Mouse (Mus musculus) intestine, embryonic 14.5 days (tissue): Measurements from ENCODE around the gene Ldhal6b. TPM values are rescaled to one million over a fixed set of nuclear protein-coding genes. Genes with fewer than 3 reads are reported as not detected.
"Not testable (repeated sequence)": the region's sequence is repeated elsewhere in the genome, so short reads cannot be mapped to it uniquely, and the experiment has no call there.

Experiments
- ATAC-seq: fragments of 200-750 bp; cut with Nextera tagmentation; replicated peaks from 2 replicates; pipeline ENCODE4 v1.8.0; 2017; ENCODE audit warnings: low read depth, moderate number of reproducible peaks, moderate TSS enrichment, moderate library complexity; ENCODE audit not compliant: low FRiP score, low TSS enrichment
- DNase-seq: peaks from one replicate; pipeline ENCODE4 v3.0.0-alpha.2; 2018; ENCODE audit warnings: low spot score
- H3K27ac ChIP-seq: fragments of 300-500 bp; sonication (generic); 2 replicates; pipeline ENCODE4 v1.5.1; 2014; ENCODE audit warnings: low read depth, mild to moderate bottlenecking, control low read depth
- H3K27me3 ChIP-seq: fragments of 300-500 bp; sonication (generic); replicated peaks from 2 replicates; pipeline ENCODE4 v1.6.1; 2014; ENCODE audit warnings: low read length, control low read depth; ENCODE audit not compliant: control insufficient read depth, insufficient read depth
- H3K36me3 ChIP-seq: fragments of 300-500 bp; sonication (generic); 2 replicates; pipeline ENCODE4 v1.6.1; 2014; ENCODE audit warnings: low read length, control low read depth; ENCODE audit not compliant: control insufficient read depth, insufficient read depth
- H3K4me1 ChIP-seq: fragments of 300-500 bp; sonication (generic); replicated peaks from 2 replicates; pipeline ENCODE4 v1.6.1; 2014; ENCODE audit warnings: low read length, control low read depth, mixed read lengths; ENCODE audit not compliant: control insufficient read depth, insufficient read depth
- H3K4me2 ChIP-seq: fragments of 300-500 bp; sonication (generic); 2 replicates; pipeline ENCODE4 v1.6.1; 2014; ENCODE audit warnings: low read length
- H3K4me3 ChIP-seq: fragments of 300-500 bp; sonication (generic); 2 replicates; pipeline ENCODE4 v1.5.1; 2014; ENCODE audit warnings: low read depth, low read length, control low read depth, mixed read lengths
- H3K9ac ChIP-seq: fragments of 300-500 bp; sonication (generic); 2 replicates; pipeline ENCODE4 v1.6.1; 2014; ENCODE audit warnings: mild to moderate bottlenecking, low read length
- H3K9me3 ChIP-seq: fragments of 300-500 bp; sonication (generic); 2 replicates; pipeline ENCODE4 v1.6.1; 2016; ENCODE audit warnings: low read length, control low read depth; ENCODE audit not compliant: control insufficient read depth
- WGBS: fragments of 180-500 bp; shearing (Covaris S2); extraction: QIAGEN DNeasy Blood & Tissue Kit; methylation state at CpG from one replicate; pipeline ENCODE4 v1.1.7; 2014; 5-methylcytosine and 5-hydroxymethylcytosine counted together
- polyA plus RNA-seq: library from polyadenylated mRNA; unstranded; fragments of >200 nt; fragmentation: Nextera tagmentation; extraction: Ambion mirVana; gene quantifications from 2 replicates; pipeline ENCODE4 v1.2.1, GENCODE M21; 2014

Ldhal6b gene
- polyA plus RNA-seq, result 0.14 TPM in 1 of 2 replicates, not detected in the other

DNA sequence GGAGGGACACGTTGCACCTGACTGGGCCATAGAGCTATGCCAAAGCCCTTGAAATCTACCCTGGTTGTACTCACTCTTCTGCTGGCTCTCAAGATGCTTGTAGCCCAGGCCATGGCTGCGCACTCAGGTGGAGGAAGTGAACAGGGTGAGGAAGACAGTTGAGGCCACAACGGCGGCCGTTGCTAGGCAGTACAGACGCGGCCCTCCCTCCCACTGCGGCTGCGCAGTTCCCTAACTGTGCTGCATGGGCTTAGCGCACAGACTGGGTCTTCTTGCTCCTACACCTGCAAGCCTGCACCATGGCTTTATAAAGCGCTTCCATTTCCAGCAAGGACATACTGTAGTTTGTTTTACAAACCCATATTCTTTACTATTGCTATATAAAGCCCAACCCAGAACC, at the start of gene Ldhal6b:
Gene Ldhal6b (minus strand): TSS at position 223 of the 400 bp plus-strand sequence.
- Histone ChIP-seq H3K9me3 (no peaks in the 10 kb centered on the region), H3K4me2 (no peak within 1 kb of the TSS), H3K4me1 (no peaks in the 10 kb centered on the region), H3K9ac (no peak within 1 kb of the TSS), H3K36me3 (peaks cover 29% of the 10 kb centered on the region), H3K27ac (no peak within 1 kb of the TSS), H3K4me3 (no peak within 1 kb of the TSS), H3K27me3 (no peaks in the 10 kb centered on the region)
- ATAC-seq, result no peak
- DNase-seq, result no peak
- WGBS, result 95% methylated on average over 11 of the region's 11 CpGs

DNA sequence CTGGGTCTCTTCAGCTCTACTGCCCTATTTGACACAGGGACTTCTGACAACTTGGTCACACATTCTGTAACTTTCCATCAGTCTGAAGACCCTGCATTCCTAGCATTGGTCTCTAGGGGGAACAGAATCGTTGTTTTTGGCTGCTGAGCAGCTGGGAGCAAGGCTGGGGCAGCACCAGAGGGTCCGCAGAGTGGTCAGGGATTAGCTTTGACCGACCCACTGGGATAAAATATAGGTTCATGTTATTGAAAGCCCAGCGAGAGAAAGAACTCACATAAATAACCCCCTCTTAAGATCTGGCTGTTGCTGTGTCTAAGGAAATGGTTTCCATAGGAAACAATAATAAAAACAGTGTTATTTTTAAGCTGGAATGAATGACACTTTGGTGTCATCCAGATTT, 48.6 kb upstream of the Ldhal6b start:
- no peak overlapping the region for H3K4me2 ChIP-seq
- H3K27me3 ChIP-seq, result no peaks in the 10 kb centered on the region
- no peak overlapping the region for H3K4me3 ChIP-seq
- DNase-seq, result no peak
- no peak overlapping the region for H3K9ac ChIP-seq
- no peaks in the 10 kb centered on the region for H3K36me3 ChIP-seq
- H3K4me1 ChIP-seq, result no peaks in the 10 kb centered on the region
- H3K9me3 ChIP-seq, result no peaks in the 10 kb centered on the region
- WGBS, result 48% methylated on average over 4 of the region's 4 CpGs
- ATAC-seq, result no peak
- H3K27ac ChIP-seq, result no peak overlapping the region

DNA sequence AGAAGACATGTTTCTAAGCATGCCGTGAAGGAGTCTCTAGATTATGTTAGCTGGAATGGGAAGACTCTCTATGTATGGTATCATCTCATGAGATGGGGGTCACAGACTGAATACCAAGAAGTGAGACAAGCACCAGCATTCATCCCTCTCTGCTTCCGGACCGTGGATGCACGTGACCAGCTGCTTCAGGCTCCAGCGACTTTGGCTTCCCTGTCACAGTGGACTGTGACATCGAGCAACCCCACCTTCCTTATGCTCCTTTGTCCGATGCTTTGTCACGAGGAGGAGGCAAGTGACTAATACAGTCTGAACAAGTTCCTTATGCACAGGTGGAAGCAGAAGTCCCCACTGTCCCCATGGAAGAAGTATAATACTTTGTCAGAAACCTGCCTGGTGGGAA, 48.2 kb upstream of the Ldhal6b start:
- Histone ChIP-seq H3K36me3 (no peaks in the 10 kb centered on the region), H3K9ac (no peak overlapping the region), H3K27me3 (no peaks in the 10 kb centered on the region), H3K27ac (no peak overlapping the region), H3K4me3 (no peak overlapping the region), H3K4me1 (no peaks in the 10 kb centered on the region), H3K4me2 (no peak overlapping the region), H3K9me3 (no peaks in the 10 kb centered on the region)
- ATAC-seq (no peak), DNase-seq (no peak)
- 86% methylated on average over 8 of the region's 8 CpGs for WGBS

DNA sequence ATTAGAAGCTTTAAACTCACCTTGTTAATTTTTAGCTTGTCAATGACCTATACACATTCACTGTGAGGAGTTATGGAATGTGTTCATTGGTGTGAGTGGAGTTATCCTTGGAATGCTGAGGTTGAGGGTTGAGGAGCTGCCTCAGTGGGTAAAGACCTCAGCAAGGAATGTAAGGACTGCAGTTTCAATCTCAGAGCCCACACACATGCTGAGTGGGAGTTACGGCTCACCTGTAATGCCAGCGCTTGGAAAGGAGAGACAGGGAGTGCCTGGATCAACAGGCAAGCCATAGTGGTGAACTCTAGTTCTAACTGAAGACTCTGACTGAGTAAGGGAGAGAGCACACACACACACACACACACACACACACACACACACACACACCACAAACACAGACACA, 45.3 kb upstream of the Ldhal6b start:
- Histone ChIP-seq H3K36me3 (no peaks in the 10 kb centered on the region), H3K9me3 (no peaks in the 10 kb centered on the region), H3K27me3 (no peaks in the 10 kb centered on the region)

DNA sequence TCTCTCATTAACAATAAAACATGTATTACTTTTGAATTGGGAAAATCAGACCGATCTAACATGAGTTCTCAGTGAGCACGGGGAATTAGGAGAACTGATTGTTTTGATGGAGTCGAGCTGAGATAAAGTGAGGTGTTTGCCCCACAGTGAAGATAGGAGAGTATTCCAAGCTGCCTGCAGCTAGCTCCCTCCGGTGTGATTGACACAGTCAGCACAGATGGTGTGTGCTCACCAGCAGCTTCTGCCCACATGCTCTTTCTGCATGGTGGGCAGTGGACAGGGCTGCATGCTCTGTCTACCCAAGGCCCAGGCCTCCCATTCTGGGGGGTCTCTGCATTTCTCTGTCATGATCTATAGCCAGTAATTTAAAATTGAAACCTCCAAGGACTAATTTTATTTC, 35.1 kb upstream of the Ldhal6b start:
- Histone ChIP-seq H3K9ac (no peak overlapping the region), H3K36me3 (no peaks in the 10 kb centered on the region), H3K27ac (no peak overlapping the region), H3K9me3 (no peaks in the 10 kb centered on the region), H3K27me3 (0 out of 2 replicates have a peak, but pooled peaks cover 3% of the 10 kb centered on the region), H3K4me3 (no peak overlapping the region), H3K4me1 (no peaks in the 10 kb centered on the region), H3K4me2 (no peak overlapping the region)
- WGBS, result 79% methylated on average over 4 of the region's 4 CpGs
- no peak for DNase-seq
- ATAC-seq, result no peak

More for the DNA sequence above, 45.3 kb upstream of the Ldhal6b start:
- H3K27ac ChIP-seq, result no peak overlapping the region
- WGBS, result 86% methylated on average over 2 of the region's 2 CpGs
- H3K4me1 ChIP-seq, result no peaks in the 10 kb centered on the region
- no peak overlapping the region for H3K9ac ChIP-seq
- H3K4me2 ChIP-seq, result no peak overlapping the region
- DNase-seq, result no peak
- no peak overlapping the region for H3K4me3 ChIP-seq
- no peak for ATAC-seq

DNA sequence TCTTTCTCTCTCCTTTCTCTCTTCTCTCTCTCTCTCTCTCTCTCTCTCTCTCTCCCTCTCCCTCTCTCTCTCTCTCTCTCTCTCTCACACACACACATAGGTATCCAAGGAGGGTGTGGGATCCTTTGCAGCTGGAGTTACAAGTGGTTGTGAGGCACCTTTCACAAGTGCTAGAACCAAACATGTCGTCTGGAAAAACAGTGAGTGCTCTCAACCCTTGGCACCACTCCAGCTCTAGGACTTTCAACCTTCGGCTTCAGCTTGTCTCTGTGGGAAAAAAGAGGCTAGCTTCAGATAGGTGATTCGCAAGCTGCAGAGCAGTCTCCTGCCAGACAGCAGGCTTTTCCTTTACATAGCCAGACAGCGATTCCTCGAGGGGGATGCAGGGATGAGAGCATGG, 25.2 kb upstream of the Ldhal6b start:
- Histone ChIP-seq H3K27me3 (no peaks in the 10 kb centered on the region), H3K4me1 (peaks cover 13% of the 10 kb centered on the region), H3K4me2 (no peak overlapping the region), H3K9me3 (no peaks in the 10 kb centered on the region), H3K27ac (no peak overlapping the region), H3K4me3 (no peak overlapping the region), H3K9ac (no peak overlapping the region), H3K36me3 (no peaks in the 10 kb centered on the region; the same call in 1 of the 2 replicates)
- ATAC-seq (no peak), DNase-seq (no peak)
- 36% methylated on average over 5 of the region's 5 CpGs for WGBS

DNA sequence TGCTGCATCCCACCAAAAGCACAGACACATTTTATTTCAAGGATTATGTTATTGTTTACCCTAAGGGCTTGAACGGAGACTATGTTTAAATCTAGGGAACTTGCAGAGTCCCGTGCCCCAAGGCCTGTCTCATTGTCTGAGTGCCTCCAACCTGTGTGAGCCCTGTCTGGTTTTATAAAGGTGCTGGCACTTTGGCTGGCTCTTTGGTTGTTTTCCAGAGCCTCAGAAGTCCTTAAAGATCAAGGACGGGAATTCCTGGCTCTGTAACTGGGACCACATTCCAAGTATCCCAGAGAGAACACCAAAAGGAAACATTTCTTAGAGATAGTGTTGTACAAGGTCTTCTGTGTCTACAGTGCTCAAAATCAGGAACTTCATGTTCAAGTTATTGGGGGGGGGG, 24.7 kb upstream of the Ldhal6b start:
- Histone ChIP-seq H3K27ac (no peak overlapping the region), H3K36me3 (peaks cover 5% of the 10 kb centered on the region; the same call in 1 of the 2 replicates), H3K4me2 (no peak overlapping the region), H3K4me1 (peaks cover 15% of the 10 kb centered on the region), H3K9ac (no peak overlapping the region), H3K4me3 (no peak overlapping the region), H3K9me3 (no peaks in the 10 kb centered on the region), H3K27me3 (no peaks in the 10 kb centered on the region)
- ATAC-seq (no peak), DNase-seq (no peak)
- 39% methylated on average over 3 of the region's 3 CpGs for WGBS

DNA sequence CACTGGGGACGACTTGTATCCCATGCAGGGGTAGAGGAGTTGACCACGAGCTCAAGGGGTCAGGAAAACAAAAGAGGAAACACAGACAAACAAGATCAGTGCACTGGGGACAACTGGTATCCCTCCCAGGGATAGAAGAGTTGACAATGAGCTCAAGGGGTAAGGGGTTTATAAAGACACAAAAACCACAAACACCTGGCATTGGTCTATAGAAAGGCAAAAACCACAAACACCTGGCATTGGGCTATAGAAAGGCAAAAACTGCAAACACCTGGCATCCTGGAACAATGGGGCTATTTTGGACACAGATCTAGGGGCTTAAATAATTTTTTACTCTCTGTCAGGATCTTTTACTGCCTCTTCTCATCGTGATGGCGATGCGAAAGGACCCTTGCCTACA, 23.8 kb upstream of the Ldhal6b start:
- H3K9ac ChIP-seq, H3K36me3 ChIP-seq, H3K9me3 ChIP-seq, DNase-seq, H3K4me3 ChIP-seq, H3K27me3 ChIP-seq, H3K4me2 ChIP-seq, ATAC-seq, H3K27ac ChIP-seq: not testable (repeated sequence)
- 76% methylated on average over 5 of the region's 5 CpGs for WGBS
- peaks cover 15% of the 10 kb centered on the region for H3K4me1 ChIP-seq

DNA sequence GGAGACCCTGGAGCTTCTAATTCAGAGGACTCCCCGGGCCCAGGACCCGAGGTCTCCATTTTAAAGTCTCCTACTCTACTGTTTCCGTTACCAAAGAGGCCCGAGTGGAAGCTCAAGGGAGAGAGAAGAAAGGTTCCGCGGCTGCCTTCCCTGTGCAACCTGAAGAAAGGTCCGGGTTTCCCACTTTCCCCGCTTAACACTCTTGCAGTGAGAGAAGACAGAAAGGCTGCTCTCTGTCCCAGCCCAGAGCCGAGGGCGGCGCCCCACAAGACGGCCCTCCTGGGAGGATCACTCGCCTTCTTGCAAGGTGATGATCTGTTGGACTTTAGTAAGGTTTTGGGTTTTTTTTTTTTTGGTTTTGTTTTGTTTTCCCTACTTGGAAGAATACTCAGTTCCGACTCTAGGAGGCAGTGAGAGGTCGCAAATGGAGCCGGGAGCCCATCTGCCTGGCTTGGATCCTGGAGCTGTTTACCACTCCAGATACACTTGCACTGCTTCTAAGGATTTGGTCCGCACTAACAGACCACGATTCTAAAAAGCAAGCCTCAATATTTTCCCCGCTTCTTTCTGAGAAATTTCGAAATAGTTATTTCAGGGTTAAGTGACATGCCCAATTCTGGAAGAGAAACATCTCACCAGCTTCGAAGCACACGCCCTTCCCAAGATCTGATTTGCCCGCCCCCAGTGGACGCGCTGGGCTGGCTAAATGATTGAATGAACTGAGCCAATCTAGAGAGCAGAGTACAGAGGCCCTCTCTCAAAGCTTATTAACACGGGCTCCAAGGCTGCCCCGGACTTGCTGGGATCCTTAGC, 21.8 kb upstream of the Ldhal6b start, which contains the start of gene Tmem242:
Gene Tmem242 (minus strand): TSS at position 101 of the 813 bp plus-strand sequence.
- H3K4me2 ChIP-seq, result peak within 1 kb of the TSS; percentile 97
- ATAC-seq (peak; percentile 91), DNase-seq (peak; percentile 99)
- H3K27me3 ChIP-seq, result no peaks in the 10 kb centered on the region
- no peaks in the 10 kb centered on the region for H3K9me3 ChIP-seq
- H3K36me3 ChIP-seq, result peaks cover 18% of the 10 kb centered on the region
- peak within 1 kb of the TSS; percentile 83 for H3K4me3 ChIP-seq
- WGBS, result 0% methylated on average over 27 of the region's 27 CpGs
- peaks cover 15% of the 10 kb centered on the region for H3K4me1 ChIP-seq
- H3K27ac ChIP-seq, result peak within 1 kb of the TSS; percentile 57; the same call in 1 of the 2 replicates
- H3K9ac ChIP-seq, result peak within 1 kb of the TSS; percentile 78
